Mouse (Mus musculus): ENCODE measurements around the gene Kdm7a. TPM values are rescaled to one million over a fixed set of nuclear protein-coding genes. Genes with fewer than 3 reads are reported as not detected.

Kdm7a gene
- 2.8 TPM for polyA plus RNA-seq (2012; fragmentation: generic; extraction: Trizol)

DNA sequence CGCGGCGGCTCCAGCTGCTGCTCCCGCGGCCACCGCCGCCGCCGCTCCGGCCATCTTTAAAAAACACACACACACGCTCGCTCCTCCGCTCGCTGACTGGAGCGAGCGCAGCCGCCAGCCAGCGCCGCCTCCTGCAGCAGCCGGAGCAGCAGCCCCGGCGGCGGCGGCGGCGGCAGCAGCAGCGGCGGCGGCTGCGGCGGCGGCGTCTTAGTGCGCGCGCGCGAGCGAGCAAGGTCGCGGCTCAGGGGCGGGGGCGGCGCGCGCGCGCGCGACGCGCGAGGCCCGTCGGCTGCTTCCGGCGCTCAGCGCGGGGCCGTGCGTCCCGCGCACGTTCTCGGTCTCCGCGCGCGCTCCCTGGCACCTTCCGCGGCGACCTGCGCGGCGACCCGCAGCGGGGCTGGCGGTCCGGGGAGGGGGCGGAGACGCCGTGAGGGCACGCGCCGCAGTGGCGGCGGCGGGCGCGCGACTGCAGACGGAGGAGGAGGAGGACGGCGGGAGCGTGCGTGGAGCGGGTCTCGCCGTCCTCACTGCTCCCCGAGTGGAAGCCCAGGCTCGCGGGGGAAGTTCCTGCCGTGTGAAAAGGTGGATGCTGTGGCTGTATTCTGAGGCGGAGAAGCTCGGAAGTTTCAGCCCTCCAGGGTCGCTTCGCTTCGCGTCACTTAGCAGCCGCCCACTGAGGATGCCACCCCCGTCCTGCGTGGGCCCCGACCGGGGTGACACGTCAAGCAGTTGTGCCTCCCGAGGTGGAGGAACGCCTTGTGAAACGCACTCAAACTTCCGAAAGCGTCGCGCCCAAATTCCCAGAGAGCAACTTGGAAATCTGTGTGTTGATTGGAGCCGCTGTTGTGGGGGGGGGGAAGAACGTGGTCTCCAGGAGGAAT is at the start of gene Kdm7a:
TSS of gene Kdm7a (minus strand) at position 209 of the 881 bp plus-strand sequence.
- H3K4me3 ChIP-seq, result peak within 1 kb of the TSS; percentile 38
- H3K79me2 ChIP-seq (ENCODE audit: control insufficient read depth, insufficient read depth), result peaks cover 16% of the 10 kb centered on the region
- no peaks in the 10 kb centered on the region for H3K36me3 ChIP-seq (ENCODE audit: control insufficient read depth, insufficient read depth)
- H3K4me2 ChIP-seq (ENCODE audit: low read depth), result peak within 1 kb of the TSS; percentile 65
- TF ChIP-seq SRF (IDR thresholded peaks at IDR 0.05; ENCODE audit: control insufficient read depth, insufficient read length, low read depth) (no peak), MYOD1 (IDR thresholded peaks at IDR 0.05; ENCODE audit: control insufficient read depth in 1 of 3, insufficient read length in 2 of 3, low read depth in 2 of 3) (peak in 1 of 3 experiments; percentile 11), POLR2AphosphoS2 (IDR thresholded peaks at IDR 0.05; ENCODE audit: insufficient read length, low read depth) (peak; percentile 21), POLR2A (IDR thresholded peaks at IDR 0.05; ENCODE audit: insufficient read length, low read depth) (peak; percentile 72), E2F4 (IDR thresholded peaks at IDR 0.05; ENCODE audit: insufficient read depth) (no peak), MYOG (IDR thresholded peaks at IDR 0.05; ENCODE audit: control insufficient read depth in 1 of 3, insufficient read depth in 1 of 3, insufficient read length in 2 of 3, low read depth in 2 of 3) (peak in 2 of 3 experiments; percentile 5 to 19), MAX (IDR thresholded peaks at IDR 0.05; ENCODE audit: low read depth) (no peak)
- H3K27me3 ChIP-seq (ENCODE audit: control insufficient read depth, insufficient read depth, insufficient read length), result no peaks in the 10 kb centered on the region
- H3ac ChIP-seq (ENCODE audit: control insufficient read depth, insufficient read length), result peak within 1 kb of the TSS; percentile 99

DNA sequence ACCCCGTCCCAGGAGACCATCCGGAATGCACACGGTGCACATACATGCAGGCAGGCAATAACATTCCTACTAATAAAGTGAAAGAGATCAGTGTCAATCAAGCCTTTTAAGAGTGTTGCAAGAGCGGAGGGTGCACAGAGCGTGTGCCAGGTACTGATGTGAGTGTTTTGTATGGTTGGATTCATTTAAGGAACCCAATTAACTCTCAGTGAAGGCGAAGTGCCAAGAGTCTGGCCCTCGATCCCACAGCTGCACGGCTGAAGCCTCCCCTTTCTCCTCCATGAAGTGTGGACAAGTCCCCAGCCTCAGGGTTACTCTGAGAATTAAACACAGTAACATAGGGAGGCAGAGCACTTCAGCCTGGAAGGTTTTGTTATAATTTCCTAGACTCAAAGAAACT is 48.7 kb upstream of the Kdm7a start:
- H3K79me2 ChIP-seq (ENCODE audit: control insufficient read depth, insufficient read depth), result no peaks in the 10 kb centered on the region
- H3ac ChIP-seq (ENCODE audit: control insufficient read depth, insufficient read length), result no peak overlapping the region
- no peak overlapping the region for H3K4me3 ChIP-seq
- TF ChIP-seq SRF (IDR thresholded peaks at IDR 0.05; ENCODE audit: control insufficient read depth, insufficient read length, low read depth), result peak; percentile 14
- TF ChIP-seq USF1 (IDR thresholded peaks at IDR 0.05; ENCODE audit: low read depth), result no peak
- H3K36me3 ChIP-seq (ENCODE audit: control insufficient read depth, insufficient read depth), result no peaks in the 10 kb centered on the region
- H3K4me2 ChIP-seq (ENCODE audit: low read depth), result no peak overlapping the region
- H3K27me3 ChIP-seq (ENCODE audit: control insufficient read depth, insufficient read depth, insufficient read length), result peaks cover 19% of the 10 kb centered on the region

DNA sequence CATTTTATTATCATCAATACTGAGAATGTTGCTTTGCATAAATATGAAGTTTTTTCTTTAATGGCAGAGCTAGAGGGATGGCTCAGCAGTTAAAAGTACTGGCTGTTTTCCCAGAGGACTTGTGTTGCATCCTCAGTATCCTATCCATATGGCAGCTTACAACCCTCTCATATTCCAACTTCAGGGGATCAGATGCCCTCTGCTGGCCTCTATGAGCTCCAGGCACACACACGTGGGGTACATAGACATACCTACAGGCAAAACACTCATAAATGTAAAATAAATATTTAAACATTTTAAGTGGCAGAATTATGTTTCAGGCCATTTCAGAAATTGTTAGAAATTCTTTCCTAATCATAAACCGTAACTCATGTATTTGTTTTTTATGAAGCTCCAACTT is 43.5 kb upstream of the Kdm7a start:
- Histone ChIP-seq H3K27me3 (ENCODE audit: control insufficient read depth, insufficient read depth, insufficient read length) (no peaks in the 10 kb centered on the region), H3ac (ENCODE audit: control insufficient read depth, insufficient read length) (no peak overlapping the region), H3K79me2 (ENCODE audit: control insufficient read depth, insufficient read depth) (no peaks in the 10 kb centered on the region), H3K36me3 (ENCODE audit: control insufficient read depth, insufficient read depth) (no peaks in the 10 kb centered on the region), H3K4me3 (no peak overlapping the region), H3K4me2 (ENCODE audit: low read depth) (no peak overlapping the region)
- TF ChIP-seq USF1 (IDR thresholded peaks at IDR 0.05; ENCODE audit: low read depth) (no peak), MYOG (IDR thresholded peaks at IDR 0.05; ENCODE audit: control insufficient read depth in 1 of 3, insufficient read depth in 1 of 3, insufficient read length in 2 of 3, low read depth in 2 of 3) (no peak), MYOD1 (IDR thresholded peaks at IDR 0.05; ENCODE audit: control insufficient read depth in 1 of 3, insufficient read length in 2 of 3, low read depth in 2 of 3) (no peak), SRF (IDR thresholded peaks at IDR 0.05; ENCODE audit: control insufficient read depth, insufficient read length, low read depth) (no peak), TCF12 (IDR thresholded peaks at IDR 0.05; ENCODE audit: insufficient read depth, poor library complexity, severe bottlenecking) (no peak), CEBPB (IDR thresholded peaks at IDR 0.05; ENCODE audit: insufficient read depth, poor library complexity, severe bottlenecking) (no peak), TCF3 (IDR thresholded peaks at IDR 0.05; ENCODE audit: insufficient read length, low read depth) (no peak), REST (IDR thresholded peaks at IDR 0.05; ENCODE audit: insufficient read depth, insufficient read length) (no peak), MAX (IDR thresholded peaks at IDR 0.05; ENCODE audit: low read depth) (no peak), POLR2AphosphoS2 (IDR thresholded peaks at IDR 0.05; ENCODE audit: insufficient read length, low read depth) (no peak), POLR2A (IDR thresholded peaks at IDR 0.05; ENCODE audit: insufficient read length, low read depth) (no peak), E2F4 (IDR thresholded peaks at IDR 0.05; ENCODE audit: insufficient read depth) (no peak)

DNA sequence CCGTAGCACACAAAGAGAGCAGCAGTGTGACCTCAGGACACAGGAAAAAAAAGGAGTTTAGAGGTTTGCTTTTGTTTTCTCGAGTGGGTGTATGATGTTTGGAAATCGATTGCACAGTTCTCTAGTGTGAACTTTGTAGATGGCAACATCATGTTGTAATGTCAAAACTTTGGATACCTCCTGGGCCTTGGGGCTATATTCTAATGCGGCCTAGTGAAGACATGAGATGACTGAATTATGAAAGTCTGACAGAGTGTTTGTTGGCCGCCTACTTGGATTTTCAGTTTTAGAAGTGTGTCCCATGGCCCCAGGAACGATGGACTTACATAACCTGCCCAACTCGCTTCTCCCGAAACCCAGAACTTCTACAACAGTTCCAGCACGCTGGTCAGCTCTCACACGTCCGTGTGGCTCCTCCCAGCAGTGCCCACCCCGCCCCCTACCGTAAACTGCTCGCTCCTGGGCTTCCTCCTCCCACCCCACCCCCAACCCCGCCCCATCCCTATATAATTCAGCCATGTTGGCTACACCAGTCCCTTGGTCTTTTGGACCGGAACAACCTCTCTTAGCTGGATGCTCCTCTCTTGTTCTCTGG is 42.7 kb upstream of the Kdm7a start:
- TF ChIP-seq REST (IDR thresholded peaks at IDR 0.05; ENCODE audit: insufficient read depth, insufficient read length) (peak; percentile 31), MYOD1 (IDR thresholded peaks at IDR 0.05; ENCODE audit: control insufficient read depth in 1 of 3, insufficient read length in 2 of 3, low read depth in 2 of 3) (no peak)
- H3ac ChIP-seq (ENCODE audit: control insufficient read depth, insufficient read length), result no peak overlapping the region

DNA sequence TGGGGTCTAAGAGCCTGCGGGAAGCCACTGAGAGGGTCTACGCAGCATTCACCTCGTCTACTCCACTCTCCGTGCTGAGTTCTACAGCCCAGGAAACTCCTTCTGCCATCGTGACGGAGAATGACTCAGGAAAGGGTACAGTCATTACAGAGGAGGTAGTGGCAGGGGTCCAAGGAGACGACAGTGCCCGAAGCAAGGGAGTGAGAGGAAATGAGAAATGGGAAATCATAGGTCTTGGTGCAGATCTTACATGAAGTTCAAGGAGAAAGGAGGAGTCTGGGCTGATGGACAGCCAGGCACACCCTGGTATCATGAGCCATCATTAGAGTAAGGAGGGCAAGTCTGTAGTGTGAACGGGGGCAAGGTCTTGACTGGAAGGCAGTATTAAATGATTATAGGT is 37.5 kb upstream of the Kdm7a start:
- Histone ChIP-seq H3ac (ENCODE audit: control insufficient read depth, insufficient read length) (no peak overlapping the region), H3K36me3 (ENCODE audit: control insufficient read depth, insufficient read depth) (no peaks in the 10 kb centered on the region), H3K27me3 (ENCODE audit: control insufficient read depth, insufficient read depth, insufficient read length) (no peaks in the 10 kb centered on the region), H3K4me2 (ENCODE audit: low read depth) (peak overlapping the region; percentile 68), H3K79me2 (ENCODE audit: control insufficient read depth, insufficient read depth) (no peaks in the 10 kb centered on the region), H3K4me3 (no peak overlapping the region)
- TF ChIP-seq MYOG (IDR thresholded peaks at IDR 0.05; ENCODE audit: control insufficient read depth in 1 of 3, insufficient read depth in 1 of 3, insufficient read length in 2 of 3, low read depth in 2 of 3) (no peak), POLR2A (IDR thresholded peaks at IDR 0.05; ENCODE audit: insufficient read length, low read depth) (no peak), CEBPB (IDR thresholded peaks at IDR 0.05; ENCODE audit: insufficient read depth, poor library complexity, severe bottlenecking) (no peak), USF1 (IDR thresholded peaks at IDR 0.05; ENCODE audit: low read depth) (no peak), TCF3 (IDR thresholded peaks at IDR 0.05; ENCODE audit: insufficient read length, low read depth) (no peak), POLR2AphosphoS2 (IDR thresholded peaks at IDR 0.05; ENCODE audit: insufficient read length, low read depth) (no peak), SRF (IDR thresholded peaks at IDR 0.05; ENCODE audit: control insufficient read depth, insufficient read length, low read depth) (no peak), MYOD1 (IDR thresholded peaks at IDR 0.05; ENCODE audit: control insufficient read depth in 1 of 3, insufficient read length in 2 of 3, low read depth in 2 of 3) (no peak), E2F4 (IDR thresholded peaks at IDR 0.05; ENCODE audit: insufficient read depth) (no peak), REST (IDR thresholded peaks at IDR 0.05; ENCODE audit: insufficient read depth, insufficient read length) (no peak), TCF12 (IDR thresholded peaks at IDR 0.05; ENCODE audit: insufficient read depth, poor library complexity, severe bottlenecking) (no peak), MAX (IDR thresholded peaks at IDR 0.05; ENCODE audit: low read depth) (no peak)

More for the DNA sequence above, 42.7 kb upstream of the Kdm7a start:
- Histone ChIP-seq H3K79me2 (ENCODE audit: control insufficient read depth, insufficient read depth) (no peaks in the 10 kb centered on the region), H3K4me3 (no peak overlapping the region), H3K27me3 (ENCODE audit: control insufficient read depth, insufficient read depth, insufficient read length) (no peaks in the 10 kb centered on the region), H3K4me2 (ENCODE audit: low read depth) (no peak overlapping the region), H3K36me3 (ENCODE audit: control insufficient read depth, insufficient read depth) (no peaks in the 10 kb centered on the region)

All from myocyte (in vitro differentiated cells).